Mouse (Mus musculus) ovary, postnatal 36 days (tissue): ENCODE results near the gene Sirt7.
"Not testable (repeated sequence)": the region's sequence is repeated elsewhere in the genome, so short reads cannot be mapped to it uniquely, and the experiment has no call there.

Experiments
- DNase-seq: peaks from one replicate; pipeline ENCODE4 v3.0.0; 2022; ENCODE audit warnings: low spot score, mixed read lengths

Sirt7 gene

GRCm38 (mm10) chr11:120617519-120618112 is 7.4 kb downstream of the Sirt7 start, which contains the start of gene Pcyt2:
Gene Pcyt2 (minus strand): TSS chr11:120617936.
- peak; percentile 91 for DNase-seq

GRCm38 (mm10) chr11:120616617-120617294 is 8.3 kb downstream of the Sirt7 start:
- DNase-seq: no peak

GRCm38 (mm10) chr11:120615606-120616203 is 9.3 kb downstream of the Sirt7 start:
- DNase-seq: no peak

GRCm38 (mm10) chr11:120615167-120615566 is 9.9 kb downstream of the Sirt7 start:
- no peak for DNase-seq

- no peak for DNase-seq
Observed at GRCm38 (mm10) chr11:120613976-120614375, 11.1 kb downstream of the Sirt7 start.

- no peak for DNase-seq
Observed at GRCm38 (mm10) chr11:120613481-120613972, 11.5 kb downstream of the Sirt7 start.

- DNase-seq: peak; percentile 74
Observed at GRCm38 (mm10) chr11:120612763-120613162, 12.3 kb downstream of the Sirt7 start.

- DNase-seq: no peak
Observed at GRCm38 (mm10) chr11:120610477-120611046, 14.5 kb downstream of the Sirt7 start.

- no peak for DNase-seq
Observed at GRCm38 (mm10) chr11:120609250-120609649, 15.8 kb downstream of the Sirt7 start.

- DNase-seq: no peak
Observed at GRCm38 (mm10) chr11:120608241-120609034, 16.6 kb downstream of the Sirt7 start, which contains the start of gene Npb. Gene Npb (plus strand): TSS chr11:120608477.

- no peak for DNase-seq
Observed at GRCm38 (mm10) chr11:120606764-120607163, 18.3 kb downstream of the Sirt7 start.

- no peak for DNase-seq
Observed at GRCm38 (mm10) chr11:120605667-120606066, 19.4 kb downstream of the Sirt7 start.

- DNase-seq: no peak
Observed at GRCm38 (mm10) chr11:120603545-120603944, 21.5 kb downstream of the Sirt7 start.

- DNase-seq: no peak
Observed at GRCm38 (mm10) chr11:120600716-120601115, 24.3 kb downstream of the Sirt7 start.

GRCm38 (mm10) chr11:120598990-120599549 is 26.0 kb downstream of the Sirt7 start:
- DNase-seq: no peak

GRCm38 (mm10) chr11:120598283-120598989 is 26.6 kb downstream of the Sirt7 start, which contains the start of the genes Alyref and Anapc11:
Gene Alyref (minus strand): TSS chr11:120598365.
Gene Anapc11 (plus strand): TSS chr11:120598421.
- peak; percentile 94 for DNase-seq

GRCm38 (mm10) chr11:120597240-120598235 is 27.5 kb downstream of the Sirt7 start:
- DNase-seq: peak; percentile 46

- no peak for DNase-seq
Observed at GRCm38 (mm10) chr11:120588531-120588930, 36.5 kb downstream of the Sirt7 start.

- no peak for DNase-seq
Observed at GRCm38 (mm10) chr11:120583937-120584336, 41.1 kb downstream of the Sirt7 start.

- not testable (repeated sequence) for DNase-seq
Observed at GRCm38 (mm10) chr11:120582982-120583293, 42.1 kb downstream of the Sirt7 start.
